ENCODE assay signal across 7 mouse cellular contexts in the genomic region with DNA sequence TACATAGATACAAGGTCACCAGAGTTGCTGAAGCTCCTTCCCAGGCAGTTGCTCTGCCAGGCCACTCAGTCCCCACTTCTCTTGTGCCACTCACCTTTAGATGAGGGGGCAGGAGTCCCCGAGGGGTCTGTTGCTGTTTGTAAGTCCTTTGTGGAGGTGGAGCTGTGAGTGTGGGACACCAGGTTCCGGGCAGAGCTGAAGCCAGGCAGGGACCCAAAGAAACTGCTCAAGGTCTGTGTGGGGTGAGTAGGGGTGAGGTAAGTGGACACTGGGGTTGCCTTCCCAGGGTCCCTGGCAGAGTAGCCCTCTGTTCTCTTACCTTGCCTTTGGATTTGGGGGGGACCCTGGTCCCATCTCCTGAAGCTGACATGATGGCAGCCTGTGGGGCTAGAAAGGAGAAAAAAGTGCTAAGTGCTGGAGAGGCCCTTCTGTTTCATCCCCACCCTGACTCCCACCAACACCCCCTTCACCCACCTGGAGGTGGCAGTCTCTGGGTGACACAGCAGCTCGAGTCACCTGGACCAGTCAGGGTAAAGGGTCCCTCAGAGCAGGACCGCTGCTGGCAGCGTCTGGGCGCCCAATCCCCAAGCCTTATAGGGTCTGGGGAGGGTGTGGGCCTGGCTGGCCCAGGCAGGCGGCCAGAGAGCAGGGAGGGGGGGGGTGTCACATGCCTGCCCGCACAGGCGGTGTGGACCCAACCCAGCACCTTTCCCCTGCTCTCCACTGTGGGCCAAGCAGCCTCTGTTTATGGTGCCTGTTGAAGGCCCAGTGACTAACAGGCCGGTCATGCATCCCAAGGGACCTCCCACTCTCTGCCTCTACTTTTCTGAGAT. TPM values are rescaled to one million over a fixed set of nuclear protein-coding genes. Genes with fewer than 3 reads are reported as not detected.
A peak's percentile ranks its signal among the peaks of the same experiment; 100 is the strongest.
DNase-seq lines count a peak whose midpoint lies in the region; ATAC-seq and TF ChIP-seq lines count a peak whose summit lies in the region.

A gene (minus strand): TSS at position 585 of the 833 bp plus-strand sequence.

- peak; percentile 73 for ATAC-seq in stomach, postnatal 0 days (ENCODE audit: low FRiP score, low TSS enrichment)
- no peak for ATAC-seq in erythroblast, adult 5-6 weeks (replicated peaks; ENCODE audit: low FRiP score, poor library complexity, severe bottlenecking)

- H3K9me3 ChIP-seq in heart, embryonic 10.5 days: no peaks in the 10 kb centered on the region
- H3K9me3 ChIP-seq in stomach, postnatal 0 days (ENCODE audit: control insufficient read depth, low read length): no peaks in the 10 kb centered on the region

- H3K36me3 ChIP-seq in testis, adult 2 months (ENCODE audit: control insufficient read depth, insufficient read depth, low read length): no peaks in the 10 kb centered on the region
- H3K36me3 ChIP-seq in heart, embryonic 10.5 days: no peaks in the 10 kb centered on the region
- H3K36me3 ChIP-seq in stomach, postnatal 0 days (ENCODE audit: control insufficient read depth, insufficient read depth, low read length): no peaks in the 10 kb centered on the region

- TF ChIP-seq EP300 in stomach, postnatal 0 days (optimal IDR thresholded peaks at IDR 0.05): no peak

- TF ChIP-seq POLR2A in testis, adult 2 months (IDR thresholded peaks at IDR 0.05; ENCODE audit: control insufficient read depth, low read depth, low read length): no peak
- 0 out of 2 replicates have a peak, but pooled peaks have one; percentile 25 for TF ChIP-seq POLR2A in cortical plate, adult 2 months (IDR thresholded peaks at IDR 0.05; ENCODE audit: extremely low read depth, insufficient read depth, low read length)

- peak within 1 kb of the TSS; percentile 31 for H3K4me2 ChIP-seq in stomach, postnatal 0 days (replicated peaks; ENCODE audit: low read depth)

- DNase-seq in testis, postnatal 10 days (ENCODE audit: low spot score): no peak
- no peak for DNase-seq in heart, embryonic 10.5 days (ENCODE audit: low spot score)
- DNase-seq in stomach, postnatal 0 days (ENCODE audit: low spot score): peak; percentile 58
- DNase-seq in thymus, postnatal 10 days (ENCODE audit: low spot score in 2 of 2): no peak

- no peak for TF ChIP-seq CTCF in testis, adult 2 months (IDR thresholded peaks at IDR 0.05; ENCODE audit: control insufficient read depth, insufficient read depth, insufficient replicate concordance, low read depth, low read length)
- no peak for TF ChIP-seq CTCF in cortical plate, adult 2 months (IDR thresholded peaks at IDR 0.05; ENCODE audit: extremely low read depth, insufficient read depth, low read length)
- TF ChIP-seq CTCF in stomach, postnatal 0 days (IDR thresholded peaks at IDR 0.05; ENCODE audit: low read depth): no peak

- H3K4me1 ChIP-seq in testis, adult 2 months (ENCODE audit: control insufficient read depth, insufficient read depth, low read length): peaks cover 6% of the 10 kb centered on the region
- H3K4me1 ChIP-seq in cortical plate, adult 2 months (ENCODE audit: control insufficient read depth, insufficient read depth, low read length): no peaks in the 10 kb centered on the region; the same call in 1 of the 2 replicates
- H3K4me1 ChIP-seq in heart, embryonic 10.5 days: peaks cover 7% of the 10 kb centered on the region
- no peaks in the 10 kb centered on the region for H3K4me1 ChIP-seq in stomach, postnatal 0 days (replicated peaks; ENCODE audit: control insufficient read depth, insufficient read depth)

- 59% methylated on average over 10 of the region's 10 CpGs for whole genome bisulfite sequencing in heart, embryonic 10.5 days
- 52% methylated on average over 7 of the region's 10 CpGs for WGBS in stomach, postnatal 0 days

- peak within 1 kb of the TSS; percentile 38; the same call in 1 of the 2 replicates for H3K9ac ChIP-seq in stomach, postnatal 0 days (ENCODE audit: low read length)

- peak within 1 kb of the TSS; percentile 81 for H3K27ac ChIP-seq in testis, adult 2 months (ENCODE audit: control insufficient read depth, insufficient read depth, low read depth, low read length)
- peak within 1 kb of the TSS; percentile 88 for H3K27ac ChIP-seq in cortical plate, adult 2 months (ENCODE audit: insufficient read depth, low read length)
- H3K27ac ChIP-seq in heart, embryonic 10.5 days: 0 out of 2 replicates have a peak within 1 kb of the TSS, but pooled peaks have one; percentile 7
- peak within 1 kb of the TSS; percentile 24; the same call in 1 of the 2 replicates for H3K27ac ChIP-seq in stomach, postnatal 0 days (replicated peaks)

- H3K27me3 ChIP-seq in testis, adult 2 months (ENCODE audit: control insufficient read depth, insufficient read depth, low read length): no peaks in the 10 kb centered on the region
- peaks cover 5% of the 10 kb centered on the region for H3K27me3 ChIP-seq in heart, embryonic 10.5 days (ENCODE audit: insufficient read depth, poor library complexity, severe bottlenecking)
- no peaks in the 10 kb centered on the region for H3K27me3 ChIP-seq in stomach, postnatal 0 days (ENCODE audit: control insufficient read depth, insufficient read depth, low read length)

- no peak within 1 kb of the TSS for H3K4me3 ChIP-seq in testis, adult 2 months (ENCODE audit: control insufficient read depth, low read depth, low read length)
- H3K4me3 ChIP-seq in cortical plate, adult 2 months (ENCODE audit: insufficient read depth, low read length): no peak within 1 kb of the TSS
- no peak within 1 kb of the TSS for H3K4me3 ChIP-seq in heart, embryonic 10.5 days
- peak within 1 kb of the TSS; percentile 15; the same call in 1 of the 2 replicates for H3K4me3 ChIP-seq in stomach, postnatal 0 days (ENCODE audit: low read depth, low read length)

RNA-seq across cellular contexts. Expression of the gene that starts here (rescaled TPM):
- polyA plus RNA-seq in testis, adult 2 months (2012; rRNA removed): 1.5 and 4.2 TPM in 2 replicates
- polyA plus RNA-seq in cortical plate, adult 2 months (2012; rRNA removed): 0.73 and 1.2 TPM in 2 replicates
- 0.05 and 0.08 TPM in 2 replicates for polyA plus RNA-seq in heart, embryonic 10.5 days (2016; fragmentation: Nextera tagmentation; extraction: Ambion mirVana)
- 0.95 and 1.4 TPM in 2 replicates for polyA plus RNA-seq in stomach, postnatal 0 days (2015; fragmentation: Nextera tagmentation; extraction: Ambion mirVana)
- not detected in 2 replicates for total RNA-seq in erythroblast, adult 5-6 weeks (2015; ENCODE audit: low replicate concordance)
- total RNA-seq in erythroblast, adult 5-6 weeks (2017; ENCODE audit: low replicate concordance): not detected in 2 replicates

Comparison
In these comparisons a context has a peak if more than half of its experiments do, and no peak if none do; other contexts are left out.
1. H3K27ac ChIP-seq: peak in every context shown above with its lines; median percentile 88 in cortical plate, adult 2 months; 81 in testis, adult 2 months; 24 in stomach, postnatal 0 days; 7 in heart, embryonic 10.5 days.